Mouse (Mus musculus): ENCODE measurements around the gene 9930111J21Rik2.

DNA sequence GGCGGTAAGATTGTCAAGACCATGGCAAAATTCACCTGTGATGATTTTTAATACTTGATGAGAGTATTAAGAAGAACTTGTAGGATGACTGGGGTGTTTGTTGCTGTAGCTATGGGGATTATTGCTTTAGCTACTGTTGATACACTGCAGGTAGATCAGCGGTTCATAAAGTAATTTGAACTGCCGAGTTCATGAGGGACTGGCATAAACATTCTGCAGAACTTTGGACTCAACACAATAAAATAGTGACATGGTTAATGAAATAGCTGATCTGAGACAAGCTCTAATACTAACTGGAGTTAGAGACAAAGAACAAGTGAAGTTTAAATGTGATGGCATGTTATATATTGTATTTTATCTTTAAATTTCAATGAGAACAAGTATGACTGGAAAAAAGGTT lies 27.7 kb upstream of the 9930111J21Rik2 start:
- no peak for TF ChIP-seq CTCF (conservative IDR thresholded peaks at IDR 0.05; ENCODE audit: low read length)
- TF ChIP-seq NANOG (IDR thresholded peaks at IDR 0.05; ENCODE audit: borderline replicate concordance, low read length): no peak
- no peak for TF ChIP-seq POU5F1 (IDR thresholded peaks at IDR 0.05; ENCODE audit: borderline replicate concordance, low read length)
